Mouse (Mus musculus): Measurements from ENCODE around the gene Kptn.

DNA sequence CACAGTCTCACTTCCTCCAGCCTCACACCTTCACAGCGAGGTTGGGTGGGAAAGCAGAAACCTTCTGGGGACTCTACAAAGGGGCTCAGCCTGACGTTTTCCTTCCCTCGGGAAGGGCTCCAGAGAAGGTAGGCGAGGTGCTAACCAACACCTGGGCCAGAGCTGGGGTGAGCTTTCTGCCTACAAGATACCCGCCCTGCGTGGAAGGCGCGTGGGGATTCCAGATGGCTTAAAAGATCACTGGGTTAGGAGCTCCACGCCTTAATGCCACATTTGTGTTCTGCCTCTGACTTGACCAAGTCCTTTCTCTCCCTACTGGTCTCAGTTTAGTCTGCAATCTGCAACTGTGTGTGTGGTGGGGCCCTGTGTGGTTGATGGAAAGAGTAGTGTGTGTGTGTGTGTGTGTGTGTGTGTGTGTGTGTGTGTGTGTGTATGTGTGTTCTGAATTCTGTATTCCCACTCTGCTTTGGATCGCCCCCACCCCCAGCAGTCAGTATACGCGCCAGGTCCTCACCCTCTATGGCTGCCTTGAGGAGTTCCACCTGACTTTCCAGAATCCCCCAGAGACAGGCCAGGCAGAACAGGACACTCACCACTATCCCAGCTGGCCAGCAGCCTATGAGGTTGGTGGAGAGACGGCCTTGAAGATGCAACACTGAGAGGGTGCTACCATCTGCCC is 11.4 kb downstream of the Kptn start:
- TF ChIP-seq CTCF (IDR thresholded peaks at IDR 0.05; ENCODE audit: borderline replicate concordance, control insufficient read depth, extremely low read depth, insufficient read depth, low read length, poor library complexity): no peak
- no peak for TF ChIP-seq POLR2A (IDR thresholded peaks at IDR 0.05; ENCODE audit: control insufficient read depth, extremely low read depth, insufficient read depth, low read length, poor library complexity)

All from thymus, adult 2 months (tissue).